Mouse (Mus musculus) heart, embryonic 13.5 days (tissue): ENCODE measurements at regions not wholly inside any gene's neighbourhood (a gene's known extent, or its start where the extent isn't known, plus 50 kb on each side); places are given as distances from the start of the nearest gene placed in this dataset.

Source experiments
- ATAC-seq: fragments of 200-750 bp; cut with Nextera tagmentation; 2 replicates; pipeline ENCODE4 v1.8.0; 2017; ENCODE audit warnings: moderate TSS enrichment; ENCODE audit not compliant: insufficient number of reproducible peaks, low FRiP score, low TSS enrichment; ENCODE audit errors: extremely low read depth
- H3K27ac ChIP-seq: fragments of 300-500 bp; sonication (generic); replicated peaks from 2 replicates; pipeline ENCODE4 v1.5.1; 2015; ENCODE audit warnings: moderate library complexity, mild to moderate bottlenecking, inconsistent platforms
- H3K27me3 ChIP-seq: fragments of 300-500 bp; sonication (generic); replicated peaks from 2 replicates; pipeline ENCODE4 v1.6.1; 2015; ENCODE audit warnings: mild to moderate bottlenecking, inconsistent platforms
- H3K36me3 ChIP-seq: fragments of 300-500 bp; sonication (generic); 2 replicates; pipeline ENCODE4 v1.6.1; 2015; ENCODE audit warnings: mild to moderate bottlenecking, inconsistent platforms
- H3K4me1 ChIP-seq: fragments of 300-500 bp; sonication (generic); 2 replicates; pipeline ENCODE4 v1.6.1; 2015; ENCODE audit warnings: inconsistent platforms
- H3K4me2 ChIP-seq: fragments of 300-500 bp; sonication (generic); 2 replicates; pipeline ENCODE4 v1.6.1; 2015; ENCODE audit warnings: inconsistent platforms, mild to moderate bottlenecking, moderate library complexity
- H3K4me3 ChIP-seq: fragments of 300-500 bp; sonication (generic); 2 replicates; pipeline ENCODE4 v1.5.1; 2015; ENCODE audit warnings: moderate library complexity, mild to moderate bottlenecking, inconsistent platforms
- H3K9ac ChIP-seq: fragments of 300-500 bp; sonication (generic); 2 replicates; pipeline ENCODE4 v1.6.1; 2015; ENCODE audit warnings: inconsistent platforms, mild to moderate bottlenecking, moderate library complexity
- H3K9me3 ChIP-seq: fragments of 300-500 bp; sonication (generic); 2 replicates; pipeline ENCODE4 v1.6.1; 2016; ENCODE audit warnings: inconsistent platforms
- WGBS: fragments of 180-500 bp; shearing (Covaris S2); methylation state at CpG from one replicate; pipeline ENCODE4 v1.1.7; 2015; ENCODE audit warnings: mixed read lengths; 5-methylcytosine and 5-hydroxymethylcytosine counted together

DNA sequence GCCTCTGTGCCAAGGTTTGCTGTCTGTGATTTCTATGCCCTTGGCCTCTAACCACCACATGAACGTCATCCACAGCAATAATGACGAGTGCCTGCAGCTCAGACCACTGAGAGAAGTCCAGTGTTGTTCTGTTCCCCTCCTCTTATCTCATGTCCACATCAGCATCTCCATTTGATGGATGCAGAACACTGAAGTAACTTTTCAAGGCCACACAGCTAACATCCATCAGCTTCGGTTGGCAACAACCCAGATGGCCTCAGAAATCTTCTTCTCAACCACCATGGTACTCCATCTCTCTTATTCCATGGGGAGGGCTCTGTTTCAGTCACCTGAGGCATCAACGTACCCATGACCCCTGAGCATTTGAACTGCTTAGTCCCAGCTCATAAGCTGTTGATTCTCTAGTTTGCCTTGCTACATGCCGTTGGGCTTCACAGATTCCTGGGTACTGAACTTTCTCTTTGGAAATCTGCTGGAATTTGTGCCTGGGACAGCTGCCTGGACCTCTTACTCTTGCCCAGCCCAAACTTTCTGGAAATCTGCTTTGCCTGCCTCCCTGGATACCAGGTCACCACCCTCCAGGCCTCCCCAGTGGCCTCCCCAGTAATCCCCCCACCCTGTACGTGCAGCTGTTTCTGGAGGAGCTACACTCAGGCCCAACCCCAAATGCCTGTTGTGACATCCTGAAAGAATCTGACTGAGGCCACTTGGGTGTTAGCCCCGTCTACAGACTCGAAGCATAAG is 94.1 kb upstream of the Fggy start:
- no peak overlapping the region for H3K27ac ChIP-seq
- H3K4me3 ChIP-seq: no peak overlapping the region
- no peak overlapping the region for H3K9ac ChIP-seq
- no peaks in the 10 kb centered on the region for H3K9me3 ChIP-seq
- WGBS: 69% methylated on average over 8 of the region's 8 CpGs
- H3K4me1 ChIP-seq: peaks cover 7% of the 10 kb centered on the region; the same call in 1 of the 2 replicates
- H3K4me2 ChIP-seq: no peak overlapping the region
- no peaks in the 10 kb centered on the region for H3K36me3 ChIP-seq
- no peak for ATAC-seq
- H3K27me3 ChIP-seq: no peaks in the 10 kb centered on the region

DNA sequence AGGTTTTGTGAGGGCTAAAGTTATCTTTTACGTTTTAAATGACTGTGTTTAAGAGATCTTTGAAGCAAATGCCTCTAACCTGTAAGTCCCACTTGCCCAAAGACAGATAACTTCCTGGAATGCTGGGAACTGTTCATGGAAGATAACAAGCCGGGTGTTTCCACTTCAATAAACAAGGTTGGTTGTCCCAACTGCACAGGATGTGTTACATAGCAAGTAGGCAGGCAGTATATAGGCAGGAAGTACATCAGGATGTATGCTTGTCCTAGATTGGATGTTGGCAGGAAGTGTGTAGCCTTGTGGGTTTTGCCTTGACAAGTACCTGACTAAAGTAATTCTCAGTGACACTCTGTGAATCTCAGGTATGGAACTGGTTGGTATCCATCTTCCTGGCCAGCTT is 90.7 kb upstream of the Fggy start:
- ATAC-seq: no peak
- no peak overlapping the region for H3K27ac ChIP-seq
- no peaks in the 10 kb centered on the region for H3K9me3 ChIP-seq
- no peaks in the 10 kb centered on the region for H3K36me3 ChIP-seq
- H3K4me2 ChIP-seq: no peak overlapping the region
- WGBS: 25% methylated on average over 2 of the region's 2 CpGs
- no peaks in the 10 kb centered on the region for H3K27me3 ChIP-seq
- no peak overlapping the region for H3K9ac ChIP-seq
- peaks cover 7% of the 10 kb centered on the region; the same call in 1 of the 2 replicates for H3K4me1 ChIP-seq
- H3K4me3 ChIP-seq: no peak overlapping the region

- no peak for ATAC-seq
- H3K27ac ChIP-seq: no peak overlapping the region
- no peak overlapping the region for H3K9ac ChIP-seq
- no peaks in the 10 kb centered on the region for H3K27me3 ChIP-seq
- no peaks in the 10 kb centered on the region for H3K9me3 ChIP-seq
- WGBS: 65% methylated on average over 2 of the region's 2 CpGs
- H3K36me3 ChIP-seq: no peaks in the 10 kb centered on the region
- H3K4me3 ChIP-seq: no peak overlapping the region
- peaks cover 7% of the 10 kb centered on the region; the same call in 1 of the 2 replicates for H3K4me1 ChIP-seq
- H3K4me2 ChIP-seq: no peak overlapping the region
Observed at GRCm38 (mm10) chr4:95467526-95467925, 89.8 kb upstream of the Fggy start.

GRCm38 (mm10) chr4:95474726-95475406 is 82.4 kb upstream of the Fggy start:
- no peaks in the 10 kb centered on the region for H3K27me3 ChIP-seq
- no peak overlapping the region for H3K4me2 ChIP-seq
- H3K4me3 ChIP-seq: no peak overlapping the region
- ATAC-seq: no peak
- 54% methylated on average over 5 of the region's 5 CpGs for WGBS
- H3K27ac ChIP-seq: no peak overlapping the region
- no peaks in the 10 kb centered on the region for H3K9me3 ChIP-seq
- H3K36me3 ChIP-seq: no peaks in the 10 kb centered on the region
- no peaks in the 10 kb centered on the region for H3K4me1 ChIP-seq
- H3K9ac ChIP-seq: no peak overlapping the region

DNA sequence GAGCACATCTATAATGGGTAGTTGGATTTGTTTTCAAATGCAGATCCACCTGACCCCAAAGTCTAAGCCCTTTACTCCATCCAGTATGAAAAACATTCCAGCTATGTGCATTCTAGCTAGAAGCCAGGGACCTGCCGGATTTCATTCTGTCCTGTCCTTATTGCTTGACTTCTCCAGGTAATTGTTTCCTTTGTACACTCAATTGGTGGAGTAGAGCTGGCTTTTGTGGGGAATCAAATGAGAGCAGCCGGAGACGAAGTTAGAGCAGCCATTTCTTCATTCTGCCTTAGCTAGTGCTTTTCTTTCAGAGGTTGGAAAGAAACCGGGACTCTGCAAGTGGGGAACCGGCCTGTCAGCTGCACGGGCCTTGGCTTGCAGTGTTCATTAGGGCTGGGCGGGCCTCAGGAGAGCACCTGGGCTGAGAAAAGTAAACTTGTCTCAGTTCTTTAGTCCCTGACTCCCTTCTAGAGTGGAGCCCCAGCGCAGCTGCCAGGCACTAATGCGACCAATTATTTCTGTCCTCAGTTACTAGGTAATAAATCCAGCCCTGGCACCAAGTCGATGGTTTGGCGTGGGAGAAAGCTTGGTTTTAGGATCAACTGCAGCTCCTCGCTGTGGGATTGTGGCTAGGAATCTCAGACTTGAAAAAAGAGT is 81.1 kb upstream of the Fggy start:
- H3K4me2 ChIP-seq: no peak overlapping the region
- ATAC-seq: no peak
- H3K27me3 ChIP-seq: no peaks in the 10 kb centered on the region
- no peaks in the 10 kb centered on the region for H3K9me3 ChIP-seq
- no peak overlapping the region for H3K27ac ChIP-seq
- H3K4me1 ChIP-seq: no peaks in the 10 kb centered on the region
- no peak overlapping the region for H3K4me3 ChIP-seq
- 69% methylated on average over 12 of the region's 12 CpGs for whole genome bisulfite sequencing
- H3K36me3 ChIP-seq: no peaks in the 10 kb centered on the region
- H3K9ac ChIP-seq: no peak overlapping the region

GRCm38 (mm10) chr4:95483571-95483970 is 73.7 kb upstream of the Fggy start:
- Histone ChIP-seq H3K27me3 (no peaks in the 10 kb centered on the region), H3K4me2 (no peak overlapping the region)
- 36% methylated on average over 6 of the region's 6 CpGs for WGBS

DNA sequence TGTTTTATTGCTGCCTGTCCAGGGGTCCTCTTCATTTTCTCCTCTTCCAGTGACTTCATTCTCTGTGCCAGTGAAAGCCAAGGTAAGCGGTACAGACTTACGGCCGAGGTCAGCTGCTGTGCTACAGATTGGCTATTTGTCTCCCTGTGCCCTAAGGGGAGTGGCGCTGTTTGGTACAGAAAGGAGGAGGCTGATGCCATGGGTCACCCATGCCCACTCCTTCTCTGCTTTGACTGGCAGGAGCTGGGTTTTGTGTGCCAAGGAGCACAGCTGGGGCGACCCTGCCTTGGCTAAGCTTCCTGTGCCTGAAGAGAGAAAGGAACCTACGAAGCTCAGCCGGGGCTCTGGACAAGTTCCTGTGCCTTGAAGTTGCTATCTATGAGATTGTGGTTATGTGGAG is 70.0 kb upstream of the Fggy start:
- H3K4me1 ChIP-seq: peaks cover 21% of the 10 kb centered on the region
- H3K27me3 ChIP-seq: no peaks in the 10 kb centered on the region
- H3K36me3 ChIP-seq: no peaks in the 10 kb centered on the region
- H3K9ac ChIP-seq: no peak overlapping the region
- H3K27ac ChIP-seq: peak overlapping the region; percentile 25
- H3K9me3 ChIP-seq: no peaks in the 10 kb centered on the region
- no peak overlapping the region for H3K4me3 ChIP-seq
- ATAC-seq: no peak
- 47% methylated on average over 7 of the region's 7 CpGs for WGBS
- H3K4me2 ChIP-seq: no peak overlapping the region

More at GRCm38 (mm10) chr4:95483571-95483970, 73.7 kb upstream of the Fggy start:
- Histone ChIP-seq H3K4me3 (no peak overlapping the region), H3K9ac (no peak overlapping the region), H3K27ac (0 out of 2 replicates have a peak overlapping the region, but pooled peaks have one; percentile 5), H3K4me1 (peaks cover 23% of the 10 kb centered on the region), H3K9me3 (no peaks in the 10 kb centered on the region), H3K36me3 (no peaks in the 10 kb centered on the region)
- no peak for ATAC-seq

GRCm38 (mm10) chr4:95487969-95488368 is 69.3 kb upstream of the Fggy start:
- Histone ChIP-seq H3K4me1 (peaks cover 19% of the 10 kb centered on the region), H3K9ac (no peak overlapping the region), H3K4me3 (no peak overlapping the region), H3K27ac (no peak overlapping the region), H3K4me2 (no peak overlapping the region), H3K27me3 (no peaks in the 10 kb centered on the region), H3K9me3 (no peaks in the 10 kb centered on the region), H3K36me3 (no peaks in the 10 kb centered on the region)
- 60% methylated on average over 1 of the region's 1 CpGs for WGBS
- ATAC-seq: no peak

- H3K27ac ChIP-seq: no peak overlapping the region
- no peaks in the 10 kb centered on the region for H3K36me3 ChIP-seq
- H3K9me3 ChIP-seq: no peaks in the 10 kb centered on the region
- 69% methylated on average over 2 of the region's 2 CpGs for WGBS
- no peak for ATAC-seq
- H3K27me3 ChIP-seq: no peaks in the 10 kb centered on the region
- peaks cover 11% of the 10 kb centered on the region for H3K4me1 ChIP-seq
- no peak overlapping the region for H3K9ac ChIP-seq
- H3K4me2 ChIP-seq: no peak overlapping the region
- H3K4me3 ChIP-seq: no peak overlapping the region
Observed at GRCm38 (mm10) chr4:95489059-95489458, 68.2 kb upstream of the Fggy start.

DNA sequence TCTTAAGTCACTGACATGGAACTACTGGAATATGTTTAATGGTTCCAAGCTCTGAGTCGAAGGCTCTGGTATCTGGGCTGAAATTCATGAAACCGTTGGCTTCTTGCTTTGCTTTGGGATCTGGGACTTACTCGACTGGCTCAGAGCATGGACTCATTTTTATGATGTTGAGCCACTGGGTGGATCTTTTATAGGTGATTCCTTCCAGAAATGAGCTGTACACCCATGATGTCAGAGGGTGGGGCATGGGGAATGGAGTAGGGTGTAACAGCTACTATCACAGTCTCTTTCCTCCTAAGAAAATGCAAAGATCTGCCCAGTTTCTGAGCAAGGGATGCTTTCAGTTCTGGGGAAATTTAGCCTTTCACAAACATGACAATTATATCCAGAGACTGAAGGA is 57.0 kb upstream of the Fggy start:
- H3K9me3 ChIP-seq: no peaks in the 10 kb centered on the region
- H3K4me3 ChIP-seq: no peak overlapping the region
- no peak overlapping the region for H3K4me2 ChIP-seq
- WGBS: 77% methylated on average over 3 of the region's 3 CpGs
- no peak overlapping the region for H3K27ac ChIP-seq
- no peaks in the 10 kb centered on the region for H3K36me3 ChIP-seq
- H3K27me3 ChIP-seq: no peaks in the 10 kb centered on the region
- H3K9ac ChIP-seq: no peak overlapping the region
- H3K4me1 ChIP-seq: no peaks in the 10 kb centered on the region
- ATAC-seq: no peak

DNA sequence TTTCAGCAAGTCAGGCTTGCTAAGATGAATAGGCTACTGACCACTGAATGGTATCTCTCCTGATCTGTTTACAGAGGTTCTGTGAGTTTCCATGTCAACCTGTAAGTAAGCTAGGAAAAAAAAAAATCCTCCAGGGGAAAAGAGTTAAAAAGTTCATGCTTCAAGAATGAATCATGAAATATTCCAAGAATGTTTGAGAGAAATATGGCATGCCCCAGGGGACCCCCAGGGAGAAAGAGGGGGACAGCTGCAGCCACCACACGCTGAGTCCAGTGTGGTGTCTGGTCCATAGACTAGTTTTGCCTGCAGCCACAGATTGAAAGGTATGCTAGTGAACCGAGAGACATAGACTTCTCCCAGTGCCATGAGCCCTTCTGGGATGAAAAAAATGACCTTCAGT is 56.1 kb upstream of the Fggy start:
- Histone ChIP-seq H3K4me2 (no peak overlapping the region), H3K4me3 (no peak overlapping the region), H3K9me3 (no peaks in the 10 kb centered on the region), H3K27me3 (no peaks in the 10 kb centered on the region), H3K9ac (no peak overlapping the region), H3K4me1 (no peaks in the 10 kb centered on the region), H3K36me3 (no peaks in the 10 kb centered on the region), H3K27ac (no peak overlapping the region)
- WGBS: 47% methylated on average over 2 of the region's 2 CpGs
- no peak for ATAC-seq
